Mouse (Mus musculus): ENCODE measurements around the gene B4galnt1. TPM values are rescaled to one million over a fixed set of nuclear protein-coding genes. Genes with fewer than 3 reads are reported as not detected.

The B4galnt1 gene
- total and polyA plus RNA-seq, 3 experiments = 0.98 to 17.5 (median 2.3) TPM

- H3K4me2 ChIP-seq (ENCODE audit: insufficient read depth, low read depth, poor library complexity, severe bottlenecking) = no peak overlapping the region
- H3K4me3 ChIP-seq (replicated peaks in 1 of 3; ENCODE audit: low read depth in 2 of 3, low read length in 2 of 3, poor library complexity in 1 of 3) = no peak overlapping the region
- H3K9me3 ChIP-seq (replicated peaks; ENCODE audit: low read length) = no peaks in the 10 kb centered on the region
- H3K79me2 ChIP-seq (replicated peaks; ENCODE audit: control insufficient read depth, extremely low read depth, insufficient read depth, poor library complexity, severe bottlenecking) = no peaks in the 10 kb centered on the region
- dilution Hi-C loops (cut with MboI; ENCODE audit: extremely low pct_ligation_motif_present, extremely low pct_unique_long_range_greater_than_20kb, low sequenced_read_pairs) (no loop called here), in situ Hi-C loops (cut with MboI; ENCODE audit: low pct_ligation_motif_present, low pct_unique_long_range_greater_than_20kb, low sequenced_read_pairs) (no loop called here)
- no peak for DNase-seq (ENCODE audit: extremely low read depth)
- H3K4me1 ChIP-seq (ENCODE audit: control insufficient read depth in 1 of 2, insufficient read depth in 2 of 2) = peaks cover 7 to 39% of the 10 kb centered on the region in 2 experiments
- TF ChIP-seq POLR2AphosphoS2 (IDR thresholded peaks at IDR 0.05; ENCODE audit: low read depth, low read length) (no peak), NRF1 (IDR thresholded peaks at IDR 0.05; ENCODE audit: low read depth, low read length) (no peak), UBTF (IDR thresholded peaks at IDR 0.05; ENCODE audit: low read depth, low read length) (no peak), E2F4 (IDR thresholded peaks at IDR 0.05; ENCODE audit: insufficient replicate concordance, low read depth, low read length) (no peak), KAT2A (IDR thresholded peaks at IDR 0.05; ENCODE audit: insufficient replicate concordance, low read length) (no peak), CHD1 (IDR thresholded peaks at IDR 0.05; ENCODE audit: low read depth, low read length) (no peak), MEF2A (IDR thresholded peaks at IDR 0.05; ENCODE audit: borderline replicate concordance, low read depth, low read length) (no peak), USF1 (IDR thresholded peaks at IDR 0.05; ENCODE audit: low read depth, low read length) (no peak), JUND (conservative IDR thresholded peaks at IDR 0.05; ENCODE audit: low read depth, low read length) (no peak)
- H3K27me3 ChIP-seq (replicated peaks) = no peaks in the 10 kb centered on the region
- no peak overlapping the region for H3K9ac ChIP-seq (ENCODE audit: insufficient read depth, low read depth)
- H3K36me3 ChIP-seq (replicated peaks in 1 of 2; ENCODE audit: control insufficient read depth in 1 of 2, insufficient read depth in 1 of 2, low read length in 1 of 2) = no peaks in the 10 kb centered on the region
- no peak overlapping the region for H3K27ac ChIP-seq (ENCODE audit: insufficient read depth, low read depth)
Measured at GRCm38 (mm10) chr10:127137896-127138295, 27.1 kb upstream of the B4galnt1 start.

- dilution Hi-C loops (cut with MboI; ENCODE audit: extremely low pct_ligation_motif_present, extremely low pct_unique_long_range_greater_than_20kb, low sequenced_read_pairs) (no loop called here), in situ Hi-C loops (cut with MboI; ENCODE audit: low pct_ligation_motif_present, low pct_unique_long_range_greater_than_20kb, low sequenced_read_pairs) (no loop called here)
- Histone ChIP-seq H3K27ac (ENCODE audit: insufficient read depth, low read depth) (no peak overlapping the region), H3K4me2 (ENCODE audit: insufficient read depth, low read depth, poor library complexity, severe bottlenecking) (no peak overlapping the region), H3K9ac (ENCODE audit: insufficient read depth, low read depth) (no peak overlapping the region), H3K4me3 (replicated peaks in 1 of 3; ENCODE audit: low read depth in 2 of 3, low read length in 2 of 3, poor library complexity in 1 of 3) (no peak overlapping the region), H3K4me1 (ENCODE audit: control insufficient read depth in 1 of 2, insufficient read depth in 2 of 2) (peaks cover 7 to 39% of the 10 kb centered on the region in 2 experiments), H3K27me3 (replicated peaks) (no peaks in the 10 kb centered on the region), H3K36me3 (replicated peaks in 1 of 2; ENCODE audit: control insufficient read depth in 1 of 2, insufficient read depth in 1 of 2, low read length in 1 of 2) (no peaks in the 10 kb centered on the region), H3K9me3 (replicated peaks; ENCODE audit: low read length) (no peaks in the 10 kb centered on the region), H3K79me2 (replicated peaks; ENCODE audit: control insufficient read depth, extremely low read depth, insufficient read depth, poor library complexity, severe bottlenecking) (no peaks in the 10 kb centered on the region)
- no peak for DNase-seq (ENCODE audit: extremely low read depth)
- no peak for TF ChIP-seq SIN3A (IDR thresholded peaks at IDR 0.05; ENCODE audit: low read length)
- no peak for TF ChIP-seq RAD21 (IDR thresholded peaks at IDR 0.05; ENCODE audit: low read depth, low read length)
- TF ChIP-seq KAT2A (IDR thresholded peaks at IDR 0.05; ENCODE audit: insufficient replicate concordance, low read length) = no peak
- TF ChIP-seq TCF12 (IDR thresholded peaks at IDR 0.05; ENCODE audit: low read depth, low read length) = no peak
- no peak for TF ChIP-seq GABPA (IDR thresholded peaks at IDR 0.05; ENCODE audit: insufficient replicate concordance, low read depth, low read length)
- TF ChIP-seq ELF1 (IDR thresholded peaks at IDR 0.05; ENCODE audit: low read depth, low read length) = no peak
- no peak for TF ChIP-seq MAX (IDR thresholded peaks at IDR 0.05; ENCODE audit: low read length)
- TF ChIP-seq RCOR1 (conservative IDR thresholded peaks at IDR 0.05; ENCODE audit: low read depth, low read length) = no peak
- TF ChIP-seq MXI1 (IDR thresholded peaks at IDR 0.05; ENCODE audit: low read depth, low read length) = no peak
- no peak for TF ChIP-seq MEF2A (IDR thresholded peaks at IDR 0.05; ENCODE audit: borderline replicate concordance, low read depth, low read length)
- TF ChIP-seq ZMIZ1 (IDR thresholded peaks at IDR 0.05; ENCODE audit: low read depth, low read length) = no peak
- TF ChIP-seq POLR2AphosphoS2 (IDR thresholded peaks at IDR 0.05; ENCODE audit: low read depth, low read length) = no peak
Measured at GRCm38 (mm10) chr10:127138328-127139141, 26.5 kb upstream of the B4galnt1 start.

Measured in CH12.LX (cell line).